Mouse (Mus musculus) midbrain, embryonic 13.5 days (tissue): ENCODE results near the gene Rfwd3. TPM values are rescaled to one million over a fixed set of nuclear protein-coding genes. Genes with fewer than 3 reads are reported as not detected.

ENCODE experiments used
- ATAC-seq: fragments of 200-750 bp; cut with Nextera tagmentation; 2 replicates; pipeline ENCODE4 v1.8.0; 2017; ENCODE audit warnings: mild to moderate bottlenecking, moderate TSS enrichment, moderate library complexity
- H3K27ac ChIP-seq: fragments of 300-500 bp; sonication (generic); 2 replicates; pipeline ENCODE4 v1.5.1; 2015; ENCODE audit warnings: inconsistent platforms, mild to moderate bottlenecking, moderate library complexity
- H3K27me3 ChIP-seq: fragments of 300-500 bp; sonication (generic); 2 replicates; pipeline ENCODE4 v1.6.1; 2015; ENCODE audit warnings: mild to moderate bottlenecking, inconsistent platforms
- H3K36me3 ChIP-seq: fragments of 300-500 bp; sonication (generic); 2 replicates; pipeline ENCODE4 v1.6.1; 2015; ENCODE audit warnings: mild to moderate bottlenecking, inconsistent platforms
- H3K4me1 ChIP-seq: fragments of 300-500 bp; sonication (generic); replicated peaks from 2 replicates; pipeline ENCODE4 v1.6.1; 2015; ENCODE audit warnings: inconsistent platforms
- H3K4me2 ChIP-seq: fragments of 300-500 bp; sonication (generic); replicated peaks from 2 replicates; pipeline ENCODE4 v1.6.1; 2015; ENCODE audit warnings: moderate library complexity, mild to moderate bottlenecking, inconsistent platforms
- H3K4me3 ChIP-seq: fragments of 300-500 bp; sonication (generic); replicated peaks from 2 replicates; pipeline ENCODE4 v1.5.1; 2015; ENCODE audit warnings: mild to moderate bottlenecking, inconsistent platforms
- H3K9ac ChIP-seq: fragments of 300-500 bp; sonication (generic); replicated peaks from 2 replicates; pipeline ENCODE4 v1.6.1; 2015; ENCODE audit warnings: mild to moderate bottlenecking, inconsistent platforms
- H3K9me3 ChIP-seq: fragments of 300-500 bp; sonication (generic); 2 replicates; pipeline ENCODE4 v1.6.1; 2016; ENCODE audit warnings: mild to moderate bottlenecking, inconsistent platforms
- WGBS: fragments of 180-500 bp; shearing (Covaris S2); methylation state at CpG from one replicate; pipeline ENCODE4 v1.1.7; 2015; 5-methylcytosine and 5-hydroxymethylcytosine counted together
- polyA plus RNA-seq: library from polyadenylated mRNA; unstranded; fragments of >200 nt; fragmentation: Nextera tagmentation; extraction: Ambion mirVana; gene quantifications from 2 replicates; pipeline ENCODE4 v1.2.1, GENCODE M21; 2015

The Rfwd3 gene
- polyA plus RNA-seq, 1 experiment from 2014 or later, result 37.5 TPM

DNA sequence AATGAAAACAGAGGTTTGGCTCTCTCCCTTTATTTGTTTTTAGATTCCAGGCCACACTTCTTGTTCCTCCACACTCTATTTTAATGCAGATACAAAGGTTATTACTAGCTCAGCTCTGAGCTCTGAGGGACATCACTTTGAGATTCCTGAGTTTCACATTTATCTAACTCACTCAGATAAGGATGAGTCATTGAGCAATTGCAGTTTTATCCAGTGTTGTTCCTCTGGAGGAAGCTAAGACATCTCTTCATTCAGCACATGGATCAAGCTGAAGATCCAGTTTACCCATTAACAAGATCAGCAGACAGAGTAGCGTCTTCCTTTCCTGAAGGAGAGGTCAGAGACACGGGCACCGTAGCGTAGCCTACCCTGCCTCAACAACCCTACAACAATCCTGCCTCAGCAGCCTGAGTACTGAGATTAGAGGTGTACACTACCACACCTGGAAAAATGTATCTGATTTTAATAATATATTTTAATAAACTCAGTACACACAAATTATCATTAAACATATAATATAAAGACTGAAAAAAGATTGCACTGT is 53.7 kb downstream of the Rfwd3 start:
- no peaks in the 10 kb centered on the region for H3K36me3 ChIP-seq
- 93% methylated on average over 4 of the region's 4 CpGs for WGBS
- H3K27ac ChIP-seq, result no peak overlapping the region
- no peaks in the 10 kb centered on the region for H3K27me3 ChIP-seq
- ATAC-seq, result no peak
- H3K9me3 ChIP-seq, result no peaks in the 10 kb centered on the region
- no peak overlapping the region for H3K4me2 ChIP-seq
- H3K4me1 ChIP-seq, result no peaks in the 10 kb centered on the region
- H3K4me3 ChIP-seq, result no peak overlapping the region
- H3K9ac ChIP-seq, result no peak overlapping the region

GRCm38 (mm10) chr8:111237301-111237700 is 62.7 kb downstream of the Rfwd3 start:
- no peak for ATAC-seq
- WGBS, result 80% methylated on average over 3 of the region's 3 CpGs
- no peak overlapping the region for H3K27ac ChIP-seq
- no peaks in the 10 kb centered on the region for H3K27me3 ChIP-seq
- H3K4me2 ChIP-seq, result no peak overlapping the region
- no peaks in the 10 kb centered on the region for H3K9me3 ChIP-seq
- no peak overlapping the region for H3K4me3 ChIP-seq
- H3K4me1 ChIP-seq, result no peaks in the 10 kb centered on the region
- no peaks in the 10 kb centered on the region for H3K36me3 ChIP-seq
- no peak overlapping the region for H3K9ac ChIP-seq

- H3K9me3 ChIP-seq, result no peaks in the 10 kb centered on the region
- H3K36me3 ChIP-seq, result no peaks in the 10 kb centered on the region
- H3K9ac ChIP-seq, result no peak overlapping the region
- ATAC-seq, result no peak
- H3K4me2 ChIP-seq, result no peak overlapping the region
- H3K4me3 ChIP-seq, result no peak overlapping the region
- H3K27me3 ChIP-seq, result no peaks in the 10 kb centered on the region
- H3K4me1 ChIP-seq, result no peaks in the 10 kb centered on the region
- no peak overlapping the region for H3K27ac ChIP-seq
- WGBS, result 96% methylated on average over 2 of the region's 2 CpGs
Measured at GRCm38 (mm10) chr8:111233730-111234129, 66.3 kb downstream of the Rfwd3 start.

- Histone ChIP-seq H3K36me3 (no peaks in the 10 kb centered on the region), H3K9ac (no peak overlapping the region), H3K27ac (no peak overlapping the region), H3K4me1 (no peaks in the 10 kb centered on the region; the same call in 1 of the 2 replicates), H3K9me3 (no peaks in the 10 kb centered on the region), H3K4me3 (no peak overlapping the region), H3K4me2 (no peak overlapping the region), H3K27me3 (no peaks in the 10 kb centered on the region)
- ATAC-seq, result no peak
- 77% methylated on average over 5 of the region's 5 CpGs for WGBS
Measured at GRCm38 (mm10) chr8:111224153-111224552, 75.9 kb downstream of the Rfwd3 start.

Other genes starting within 250 kb of the Rfwd3 start
- not detected in 2 replicates for gene Exosc6, start 243.9 kb downstream of the Rfwd3 start, polyA plus RNA-seq
- gene Clec18a, start 207.8 kb downstream of the Rfwd3 start, polyA plus RNA-seq, result 0.23 and 0.30 TPM in 2 replicates
- gene Pdpr, start 205.6 kb downstream of the Rfwd3 start, polyA plus RNA-seq, result 10.4 and 11.0 TPM in 2 replicates
- gene Glg1, start 41.0 kb downstream of the Rfwd3 start, polyA plus RNA-seq, result 67.4 and 77.3 TPM in 2 replicates
- 0.32 and 0.38 TPM in 2 replicates for gene Mlkl, start 38.0 kb upstream of the Rfwd3 start, polyA plus RNA-seq
- gene Fa2h, start 93.6 kb upstream of the Rfwd3 start, polyA plus RNA-seq, result 0.08 TPM in 1 of 2 replicates, not detected in the other
- gene Wdr59, start 221.9 kb upstream of the Rfwd3 start, polyA plus RNA-seq, result 6.7 TPM in 2 replicates
- gene Znrf1, start 235.9 kb upstream of the Rfwd3 start, polyA plus RNA-seq, result 62.4 and 80.7 TPM in 2 replicates